Mouse (Mus musculus) ovary, postnatal 14 days (tissue): ENCODE results near the gene Islr.

Experiments
- DNase-seq: peaks from one replicate; pipeline ENCODE4 v3.0.0; 2022; ENCODE audit warnings: low spot score

The Islr gene

GRCm38 (mm10) chr9:58150733-58151361, 53.3 kb downstream of the Islr start:
- no peak for DNase-seq

- no peak for DNase-seq
These were observed 55.3 kb downstream of the Islr start for GRCm38 (mm10) chr9:58148806-58149205.

- DNase-seq: no peak
These were observed 58.7 kb downstream of the Islr start for GRCm38 (mm10) chr9:58145417-58145816.

GRCm38 (mm10) chr9:58144664-58145063, 59.4 kb downstream of the Islr start:
- DNase-seq: no peak

- no peak for DNase-seq
These were observed 60.7 kb downstream of the Islr start for GRCm38 (mm10) chr9:58143419-58143818.

GRCm38 (mm10) chr9:58139947-58140346, 64.2 kb downstream of the Islr start:
- DNase-seq: no peak

- no peak for DNase-seq
These were observed 68.2 kb downstream of the Islr start for GRCm38 (mm10) chr9:58135921-58136321.

GRCm38 (mm10) chr9:58134906-58135305, 69.2 kb downstream of the Islr start:
- no peak for DNase-seq

GRCm38 (mm10) chr9:58133893-58134884, 69.9 kb downstream of the Islr start:
- DNase-seq: no peak

- no peak for DNase-seq
These were observed 72.4 kb downstream of the Islr start for GRCm38 (mm10) chr9:58131735-58132134.

GRCm38 (mm10) chr9:58130909-58131308, 73.2 kb downstream of the Islr start:
- no peak for DNase-seq

GRCm38 (mm10) chr9:58129508-58129907, 74.6 kb downstream of the Islr start:
- DNase-seq: no peak

- no peak for DNase-seq
These were observed 75.1 kb downstream of the Islr start for GRCm38 (mm10) chr9:58128926-58129413.

GRCm38 (mm10) chr9:58125811-58126210, 78.3 kb downstream of the Islr start:
- no peak for DNase-seq

- DNase-seq: no peak
These were observed 79.0 kb downstream of the Islr start for GRCm38 (mm10) chr9:58125085-58125484.

GRCm38 (mm10) chr9:58118671-58119070, 85.4 kb downstream of the Islr start, which contains the start of gene Ccdc33:
TSS of gene Ccdc33 (minus strand) at chr9:58118823.
- no peak for DNase-seq

GRCm38 (mm10) chr9:58116024-58116651, 88.0 kb downstream of the Islr start:
- DNase-seq: no peak

GRCm38 (mm10) chr9:58115297-58115925, 88.7 kb downstream of the Islr start:
- DNase-seq: no peak

GRCm38 (mm10) chr9:58114019-58114418, 90.1 kb downstream of the Islr start:
- DNase-seq: no peak

- DNase-seq: no peak
These were observed 90.7 kb downstream of the Islr start for GRCm38 (mm10) chr9:58113279-58113884.

- DNase-seq: no peak
These were observed 91.2 kb downstream of the Islr start for GRCm38 (mm10) chr9:58112866-58113278.
